Mouse (Mus musculus): ENCODE results near the gene Maea. TPM values are rescaled to one million over a fixed set of nuclear protein-coding genes. Genes with fewer than 3 reads are reported as not detected.
"Not testable (repeated sequence)": the region's sequence is repeated elsewhere in the genome, so short reads cannot be mapped to it uniquely, and the experiment has no call there.

The Maea gene
- polyA plus RNA-seq, 1 experiment from 2014 or later: 122 TPM

DNA sequence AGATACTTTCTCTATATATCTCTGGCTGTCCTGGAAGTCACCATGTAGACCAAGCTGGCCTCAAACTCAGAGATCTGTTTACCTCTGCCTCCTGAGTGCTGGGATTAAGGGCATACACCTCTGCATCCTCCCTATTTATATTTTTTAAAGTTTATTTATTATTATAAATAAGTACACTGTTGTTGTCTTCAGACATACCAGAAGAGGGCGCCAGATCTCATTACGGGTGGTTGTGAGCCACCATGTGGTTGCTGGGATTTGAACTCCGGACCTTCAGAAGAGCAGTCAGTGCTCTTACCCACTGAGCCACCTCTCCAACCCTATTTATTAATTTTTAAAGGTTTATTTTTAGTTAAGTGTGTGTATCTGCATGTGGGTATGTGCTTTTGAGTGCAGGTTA is 6.9 kb downstream of the Maea start:
- 73% methylated on average over 3 of the region's 3 CpGs for WGBS

DNA sequence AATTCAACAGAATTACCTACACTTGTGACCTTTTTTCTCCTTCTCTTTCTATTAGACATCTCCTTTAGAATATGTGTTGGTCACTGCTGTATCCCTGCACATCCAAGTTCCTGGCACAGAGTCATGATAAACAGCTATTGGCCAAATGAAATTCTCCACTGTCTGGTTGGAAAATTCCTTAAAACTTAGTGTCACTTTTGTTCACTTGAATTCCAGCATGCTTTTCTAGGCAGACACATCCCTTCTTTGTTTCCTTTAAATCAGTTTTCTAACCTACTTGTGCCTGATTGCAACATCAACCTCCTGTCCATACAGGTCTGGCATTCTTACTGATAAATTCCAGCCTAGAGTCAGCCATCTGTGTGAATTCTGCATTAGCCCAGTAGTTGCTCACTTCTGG is 7.5 kb downstream of the Maea start:
- ATAC-seq (ENCODE audit: low FRiP score): no peak
- H3K9me3 ChIP-seq: no peaks in the 10 kb centered on the region

More for the DNA sequence above, 6.9 kb downstream of the Maea start:
- not testable (repeated sequence) for H3K27ac ChIP-seq; H3K27me3 ChIP-seq; ATAC-seq (ENCODE audit: low FRiP score); H3K9ac ChIP-seq; H3K4me2 ChIP-seq; H3K9me3 ChIP-seq; H3K4me3 ChIP-seq
- Histone ChIP-seq H3K4me1 (replicated peaks) (peaks cover 11% of the 10 kb centered on the region), H3K36me3 (peaks cover 22% of the 10 kb centered on the region)

DNA sequence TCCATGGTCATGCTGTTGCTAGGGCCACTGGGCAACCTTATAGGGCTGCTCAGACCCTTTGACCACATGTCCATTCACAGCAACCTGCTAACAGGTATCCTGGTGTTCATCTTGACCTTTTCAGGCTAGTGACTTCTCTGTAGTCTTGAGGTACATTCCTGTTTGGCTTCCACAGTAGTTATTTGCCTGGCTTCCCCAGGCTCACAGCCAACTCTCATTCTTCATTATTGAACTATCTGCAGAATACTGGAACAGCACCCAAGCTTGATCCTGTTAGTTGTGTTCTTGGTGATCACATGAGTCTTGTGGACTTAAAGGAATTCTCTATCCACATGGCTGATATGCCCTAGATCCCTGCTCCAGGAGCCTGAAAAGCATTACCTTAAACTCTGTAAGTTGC is 8.3 kb downstream of the Maea start:
- H3K9ac ChIP-seq: no peak overlapping the region
- no peaks in the 10 kb centered on the region for H3K9me3 ChIP-seq
- H3K4me1 ChIP-seq (replicated peaks): 0 out of 2 replicates have a peak, but pooled peaks cover 4% of the 10 kb centered on the region
- no peaks in the 10 kb centered on the region for H3K27me3 ChIP-seq
- H3K27ac ChIP-seq: no peak overlapping the region
- ATAC-seq (ENCODE audit: low FRiP score): no peak
- no peak overlapping the region for H3K4me2 ChIP-seq
- H3K4me3 ChIP-seq: no peak overlapping the region
- peaks cover 17% of the 10 kb centered on the region for H3K36me3 ChIP-seq

More for the DNA sequence above, 7.5 kb downstream of the Maea start:
- Histone ChIP-seq H3K4me2 (no peak overlapping the region), H3K27me3 (no peaks in the 10 kb centered on the region), H3K4me3 (no peak overlapping the region), H3K36me3 (peaks cover 22% of the 10 kb centered on the region), H3K9ac (no peak overlapping the region), H3K4me1 (replicated peaks) (peaks cover 9% of the 10 kb centered on the region; the same call in 1 of the 2 replicates), H3K27ac (no peak overlapping the region)

DNA sequence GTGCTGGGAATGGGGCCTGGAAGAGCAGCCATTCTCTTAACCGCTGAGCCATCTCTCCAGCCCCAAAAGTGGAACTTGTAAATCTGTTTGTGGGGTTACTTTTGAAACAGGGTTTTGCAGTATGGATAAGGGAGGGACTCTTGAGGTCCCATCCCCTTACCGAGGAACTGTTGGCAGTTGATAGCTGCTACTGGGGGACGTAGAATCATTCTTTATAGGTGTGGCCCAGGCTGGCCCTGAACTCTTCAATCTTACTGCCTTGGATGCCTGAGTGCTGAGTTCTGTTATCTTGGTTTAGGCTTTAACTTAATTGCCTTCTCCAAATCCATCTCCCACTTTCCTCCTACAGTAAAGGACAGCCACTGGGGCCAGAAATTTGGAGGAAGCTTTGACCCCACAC is 8.8 kb downstream of the Maea start:
- H3K4me1 ChIP-seq (replicated peaks): 0 out of 2 replicates have a peak, but pooled peaks cover 4% of the 10 kb centered on the region
- no peak overlapping the region for H3K4me2 ChIP-seq
- no peak for ATAC-seq (ENCODE audit: low FRiP score)
- H3K9ac ChIP-seq: no peak overlapping the region
- H3K27ac ChIP-seq: no peak overlapping the region
- 93% methylated on average over 3 of the region's 3 CpGs for WGBS
- H3K27me3 ChIP-seq: no peaks in the 10 kb centered on the region
- H3K36me3 ChIP-seq: peaks cover 14% of the 10 kb centered on the region
- no peaks in the 10 kb centered on the region for H3K9me3 ChIP-seq
- no peak overlapping the region for H3K4me3 ChIP-seq

DNA sequence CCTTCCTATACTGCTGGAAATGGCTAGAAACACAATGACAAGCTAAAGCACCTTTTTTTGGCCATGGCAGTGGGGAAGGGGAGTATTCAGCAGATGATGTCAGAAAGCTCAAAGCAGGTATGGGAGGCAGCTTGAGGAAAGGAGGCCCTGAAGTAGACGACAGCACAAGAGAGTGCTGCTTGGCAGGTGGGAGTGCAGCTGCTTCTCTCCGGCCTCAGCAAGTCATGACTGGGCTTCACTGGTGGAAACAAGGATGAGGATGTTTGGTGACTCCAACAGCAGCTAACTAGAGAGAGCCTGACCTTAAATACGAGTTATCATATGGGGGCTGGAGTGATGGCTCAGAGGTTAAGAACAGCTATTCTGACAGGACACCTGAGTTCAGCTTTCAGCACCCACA is 12.3 kb downstream of the Maea start:
- WGBS: 85% methylated on average over 3 of the region's 3 CpGs
- Histone ChIP-seq H3K4me2 (no peak overlapping the region), H3K36me3 (peaks cover 8% of the 10 kb centered on the region), H3K9me3 (no peaks in the 10 kb centered on the region), H3K27me3 (no peaks in the 10 kb centered on the region), H3K4me3 (no peak overlapping the region), H3K27ac (no peak overlapping the region), H3K4me1 (replicated peaks) (peaks cover 5% of the 10 kb centered on the region; the same call in 1 of the 2 replicates), H3K9ac (no peak overlapping the region)
- ATAC-seq (ENCODE audit: low FRiP score): no peak

DNA sequence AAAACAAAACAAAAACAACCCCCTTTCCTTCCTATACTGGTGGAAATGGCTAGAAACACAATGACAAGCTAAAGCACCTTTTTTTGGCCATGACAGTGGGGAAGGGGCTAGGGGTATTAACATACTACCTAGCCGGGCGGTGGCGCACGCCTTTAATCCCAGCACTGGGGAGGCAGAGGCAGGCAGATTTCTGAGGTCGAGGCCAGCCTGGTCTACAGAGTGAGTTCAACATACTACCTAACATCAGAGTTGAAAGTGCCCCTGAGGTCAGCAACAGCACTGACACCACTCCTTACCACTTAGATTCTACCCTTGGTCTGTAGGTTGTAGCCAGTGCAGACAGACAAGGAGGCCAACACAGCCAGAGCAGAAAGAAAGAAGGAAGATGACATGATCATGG is 13.9 kb downstream of the Maea start:
- Histone ChIP-seq H3K4me2 (no peak overlapping the region), H3K9me3 (no peaks in the 10 kb centered on the region), H3K9ac (no peak overlapping the region), H3K27ac (no peak overlapping the region), H3K36me3 (peaks cover 8% of the 10 kb centered on the region), H3K4me1 (replicated peaks) (peaks cover 12% of the 10 kb centered on the region; the same call in 1 of the 2 replicates), H3K27me3 (no peaks in the 10 kb centered on the region), H3K4me3 (no peak overlapping the region)
- 98% methylated on average over 5 of the region's 5 CpGs for WGBS
- no peak for ATAC-seq (ENCODE audit: low FRiP score)

DNA sequence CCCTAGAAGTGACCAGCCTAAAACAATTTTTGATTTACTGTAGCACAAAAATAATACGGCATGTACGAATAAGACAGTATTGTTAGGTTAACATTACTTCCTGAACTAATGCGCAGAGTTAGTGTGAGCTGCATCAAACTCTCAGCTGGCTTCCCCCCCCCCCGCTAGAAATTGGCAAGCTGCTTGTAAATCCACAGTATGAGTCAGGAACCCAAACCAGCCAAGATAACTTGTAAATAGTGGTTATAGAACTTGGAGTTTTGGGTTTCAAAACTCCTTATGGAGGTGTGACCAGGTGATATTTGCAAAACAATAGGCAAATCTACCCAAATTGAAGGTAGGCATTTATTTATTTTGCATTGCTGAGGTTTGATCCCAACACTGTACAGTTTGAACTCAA is 14.4 kb downstream of the Maea start:
- Histone ChIP-seq H3K27ac (no peak overlapping the region), H3K9me3 (no peaks in the 10 kb centered on the region), H3K4me3 (no peak overlapping the region), H3K9ac (no peak overlapping the region), H3K27me3 (no peaks in the 10 kb centered on the region), H3K4me2 (no peak overlapping the region), H3K36me3 (peaks cover 7% of the 10 kb centered on the region), H3K4me1 (replicated peaks) (peaks cover 13% of the 10 kb centered on the region; the same call in 1 of the 2 replicates)
- 71% methylated on average over 4 of the region's 4 CpGs for WGBS
- ATAC-seq (ENCODE audit: low FRiP score): no peak

DNA sequence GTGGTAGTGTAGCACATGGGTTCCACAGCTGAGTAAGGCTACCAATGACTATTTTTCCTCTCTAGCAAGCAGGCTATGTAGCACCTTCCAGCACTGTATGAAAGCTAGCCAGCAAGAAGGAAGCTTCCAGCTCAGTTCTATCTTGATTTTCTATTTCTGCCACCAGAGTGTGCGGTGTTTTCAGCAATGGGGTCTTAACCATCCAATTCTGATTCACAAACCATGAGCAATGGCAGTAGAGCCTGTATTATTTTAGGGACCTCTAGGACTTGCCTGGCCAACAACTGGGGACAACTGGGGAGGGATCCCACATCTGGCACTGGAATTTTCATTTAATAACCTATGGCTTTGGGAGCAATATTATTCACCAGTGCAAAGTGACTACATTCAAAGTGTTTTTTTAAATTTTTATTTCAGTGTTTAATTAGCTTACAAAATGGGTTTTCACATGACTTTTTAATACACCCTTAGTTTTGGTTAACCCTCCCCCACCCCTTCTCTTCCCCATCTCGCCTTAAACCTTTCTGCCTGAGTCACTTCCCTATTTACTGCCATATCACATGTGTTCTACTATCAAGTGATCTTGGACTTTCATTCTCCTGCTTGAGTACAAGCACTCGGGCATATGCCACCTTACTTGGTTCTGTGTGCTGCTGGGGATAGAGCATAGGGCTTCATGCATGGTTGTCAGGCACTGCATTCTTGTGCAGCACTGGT is 16.4 kb downstream of the Maea start:
- no peak overlapping the region for H3K4me3 ChIP-seq
- no peak for ATAC-seq (ENCODE audit: low FRiP score)
- H3K9ac ChIP-seq: no peak overlapping the region
- H3K27ac ChIP-seq: no peak overlapping the region
- H3K36me3 ChIP-seq: no peaks in the 10 kb centered on the region
- no peak overlapping the region for H3K4me2 ChIP-seq
- peaks cover 16% of the 10 kb centered on the region; the same call in 1 of the 2 replicates for H3K4me1 ChIP-seq (replicated peaks)
- 92% methylated on average over 3 of the region's 3 CpGs for WGBS
- H3K27me3 ChIP-seq: no peaks in the 10 kb centered on the region
- no peaks in the 10 kb centered on the region for H3K9me3 ChIP-seq

DNA sequence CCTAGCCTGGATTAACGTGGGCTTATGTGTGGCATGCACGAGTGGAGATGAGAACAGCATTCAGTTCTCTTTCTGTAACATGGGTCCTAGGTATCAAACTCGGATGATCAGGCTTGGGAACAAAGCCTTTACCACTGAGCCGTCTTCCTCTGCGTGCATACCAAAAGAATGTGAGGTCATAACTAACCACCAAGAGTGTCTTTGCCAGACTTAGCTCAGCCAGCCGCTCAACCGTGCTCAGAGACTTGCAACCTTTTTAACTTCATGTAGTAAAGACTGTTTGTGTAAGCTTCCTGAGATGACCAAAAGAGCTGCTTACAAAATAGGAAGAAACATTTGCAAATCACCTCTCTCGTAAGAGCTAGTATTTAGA is 16.9 kb downstream of the Maea start:
- Histone ChIP-seq H3K36me3 (no peaks in the 10 kb centered on the region), H3K9me3 (no peaks in the 10 kb centered on the region), H3K27ac (no peak overlapping the region), H3K4me3 (no peak overlapping the region), H3K27me3 (no peaks in the 10 kb centered on the region), H3K9ac (no peak overlapping the region), H3K4me2 (no peak overlapping the region), H3K4me1 (replicated peaks) (peaks cover 16% of the 10 kb centered on the region; the same call in 1 of the 2 replicates)
- no peak for ATAC-seq (ENCODE audit: low FRiP score)
- 88% methylated on average over 8 of the region's 8 CpGs for WGBS

DNA sequence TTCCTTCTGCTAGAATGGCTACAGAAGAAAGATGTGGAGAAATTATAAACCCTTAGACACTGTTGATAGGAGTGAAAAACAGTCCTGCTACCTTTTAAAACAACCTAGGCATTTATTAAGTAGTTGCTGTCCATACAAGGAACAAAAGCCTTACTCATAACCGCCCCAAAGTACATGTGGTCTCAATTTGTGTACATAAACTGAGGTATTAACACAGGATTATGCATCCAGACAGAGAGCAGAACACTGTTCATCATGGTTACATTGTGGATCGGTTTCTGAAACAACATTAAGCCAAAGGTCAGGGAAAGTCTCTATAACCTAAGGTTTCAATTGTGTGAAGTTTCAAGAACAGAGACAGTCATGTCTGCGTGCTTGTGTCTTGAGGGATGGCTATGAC is 17.7 kb downstream of the Maea start:
- ATAC-seq (ENCODE audit: low FRiP score): no peak
- Histone ChIP-seq H3K36me3 (no peaks in the 10 kb centered on the region), H3K9ac (no peak overlapping the region), H3K9me3 (no peaks in the 10 kb centered on the region), H3K4me2 (no peak overlapping the region), H3K4me3 (no peak overlapping the region), H3K4me1 (replicated peaks) (peaks cover 12% of the 10 kb centered on the region; the same call in 1 of the 2 replicates), H3K27me3 (no peaks in the 10 kb centered on the region), H3K27ac (no peak overlapping the region)
- 85% methylated on average over 3 of the region's 3 CpGs for WGBS

DNA sequence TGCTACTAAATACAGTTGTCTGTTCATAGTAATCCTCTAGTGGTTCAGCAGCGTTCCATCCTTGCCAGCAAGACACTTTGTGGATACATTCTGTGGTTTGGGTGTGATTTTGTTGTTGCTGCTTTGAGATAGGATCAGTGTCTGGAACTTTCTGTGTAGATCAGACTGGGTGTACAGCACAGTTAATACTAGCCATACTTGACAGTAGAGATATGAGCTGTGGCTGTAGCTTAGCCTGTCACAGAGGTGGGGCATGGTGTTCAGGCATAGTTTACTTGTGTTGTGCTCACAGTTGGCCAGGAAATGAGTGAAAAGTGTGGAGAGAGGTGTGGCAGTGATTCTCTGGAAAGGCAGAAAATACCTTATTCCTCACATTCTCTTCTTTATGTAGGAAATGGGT is 22.2 kb downstream of the Maea start:
- no peaks in the 10 kb centered on the region for H3K9me3 ChIP-seq
- H3K4me1 ChIP-seq (replicated peaks): peaks cover 12% of the 10 kb centered on the region; the same call in 1 of the 2 replicates
- no peaks in the 10 kb centered on the region for H3K27me3 ChIP-seq
- 94% methylated on average over 1 of the region's 1 CpGs for WGBS
- no peak overlapping the region for H3K4me2 ChIP-seq
- no peak overlapping the region for H3K4me3 ChIP-seq
- no peak for ATAC-seq (ENCODE audit: low FRiP score)
- peaks cover 40% of the 10 kb centered on the region for H3K36me3 ChIP-seq
- H3K27ac ChIP-seq: no peak overlapping the region
- no peak overlapping the region for H3K9ac ChIP-seq

DNA sequence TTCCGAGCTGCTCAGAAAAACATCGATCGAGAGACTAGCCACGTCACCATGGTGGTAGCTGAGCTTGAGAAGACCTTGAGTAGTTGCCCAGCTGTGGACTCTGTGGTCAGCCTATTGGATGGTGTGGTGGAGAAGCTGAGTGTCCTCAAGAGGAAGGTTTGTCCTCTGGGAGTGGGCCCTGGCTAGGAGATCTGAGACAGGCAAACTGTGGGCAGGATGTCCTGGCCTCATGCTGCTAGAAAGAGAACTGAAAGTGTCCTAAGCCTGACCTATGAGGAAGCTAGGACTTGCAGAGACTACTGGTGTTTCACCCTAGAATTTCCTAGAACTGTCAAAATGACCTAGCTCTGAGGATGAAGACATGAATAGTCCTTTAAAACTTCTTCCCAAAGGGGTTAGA is 23.2 kb downstream of the Maea start:
- no peak overlapping the region for H3K4me2 ChIP-seq
- no peak overlapping the region for H3K9ac ChIP-seq
- no peak overlapping the region for H3K27ac ChIP-seq
- no peak overlapping the region for H3K4me3 ChIP-seq
- WGBS: 93% methylated on average over 4 of the region's 4 CpGs
- 0 out of 2 replicates have a peak, but pooled peaks cover 6% of the 10 kb centered on the region for H3K4me1 ChIP-seq (replicated peaks)
- peaks cover 50% of the 10 kb centered on the region for H3K36me3 ChIP-seq
- ATAC-seq (ENCODE audit: low FRiP score): no peak
- no peaks in the 10 kb centered on the region for H3K9me3 ChIP-seq
- H3K27me3 ChIP-seq: no peaks in the 10 kb centered on the region

DNA sequence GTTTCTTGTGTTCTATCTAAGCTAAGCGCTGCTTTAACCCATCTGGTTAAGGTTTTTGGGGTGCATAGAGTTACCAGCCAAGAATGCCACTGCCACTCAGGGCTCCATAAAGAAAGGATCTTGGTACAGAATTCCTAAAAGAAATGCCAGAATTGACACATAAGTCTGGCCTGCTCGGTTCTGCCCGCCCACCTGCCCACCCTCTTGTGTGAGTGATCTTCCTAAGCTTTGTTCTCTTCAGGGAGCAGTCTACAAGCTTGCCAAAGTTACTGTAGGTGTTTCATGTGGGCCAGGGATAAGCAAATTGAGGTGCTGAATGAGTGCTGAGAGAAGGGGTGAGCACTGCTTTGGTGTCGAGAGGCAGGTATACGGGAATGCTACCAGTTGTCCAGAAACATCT is 28.0 kb downstream of the Maea start:
- ATAC-seq (ENCODE audit: low FRiP score): no peak
- no peaks in the 10 kb centered on the region for H3K9me3 ChIP-seq
- no peak overlapping the region for H3K4me3 ChIP-seq
- no peak overlapping the region for H3K4me2 ChIP-seq
- H3K9ac ChIP-seq: no peak overlapping the region
- H3K27me3 ChIP-seq: no peaks in the 10 kb centered on the region
- WGBS: 93% methylated on average over 5 of the region's 5 CpGs
- no peaks in the 10 kb centered on the region for H3K4me1 ChIP-seq (replicated peaks)
- peaks cover 95% of the 10 kb centered on the region for H3K36me3 ChIP-seq
- no peak overlapping the region for H3K27ac ChIP-seq
